Mouse (Mus musculus): ENCODE results near the gene Ssc5d. TPM values are rescaled to one million over a fixed set of nuclear protein-coding genes. Genes with fewer than 3 reads are reported as not detected.

Ssc5d gene
- polyA plus RNA-seq, 1 experiment from 2014 or later: 3.6 TPM

DNA sequence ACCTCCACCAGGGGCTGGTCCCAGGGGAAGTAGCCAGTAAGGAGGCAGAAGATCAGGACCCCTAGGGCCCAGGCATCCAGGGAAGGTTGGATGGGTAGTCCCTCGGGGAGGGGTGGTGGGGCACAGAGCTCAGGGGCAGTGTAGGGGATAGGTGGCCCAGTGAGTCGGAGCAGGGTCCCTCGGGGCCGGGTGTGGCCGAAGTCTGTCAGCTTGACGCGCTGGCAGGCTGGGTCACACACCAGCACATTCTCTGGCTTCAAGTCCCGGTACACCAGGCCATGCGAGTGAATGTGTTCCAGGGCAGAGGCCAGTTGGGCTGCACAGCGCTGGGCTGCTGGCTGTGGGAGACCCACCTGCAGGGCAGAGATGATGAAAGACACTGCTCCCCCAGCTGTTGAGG is 31.8 kb downstream of the Ssc5d start:
- Histone ChIP-seq H3K36me3 (ENCODE audit: control insufficient read depth, insufficient read depth, low read length) (no peaks in the 10 kb centered on the region), H3K27me3 (replicated peaks; ENCODE audit: control insufficient read depth, insufficient read depth, low read length) (no peaks in the 10 kb centered on the region), H3K27ac (ENCODE audit: low read length) (no peak overlapping the region), H3K4me2 (ENCODE audit: low read depth, low read length) (no peak overlapping the region), H3K4me1 (ENCODE audit: control insufficient read depth, insufficient read depth, low read length) (no peaks in the 10 kb centered on the region), H3K4me3 (ENCODE audit: low read length) (no peak overlapping the region), H3K9ac (ENCODE audit: low read depth, low read length) (no peak overlapping the region; the same call in 1 of the 2 replicates), H3K9me3 (ENCODE audit: control insufficient read depth, low read length) (no peaks in the 10 kb centered on the region)
- no peak for ATAC-seq
- WGBS: 85% methylated on average over 10 of the region's 10 CpGs

- Histone ChIP-seq H3K4me2 (ENCODE audit: low read depth, low read length) (no peak overlapping the region), H3K9me3 (ENCODE audit: control insufficient read depth, low read length) (no peaks in the 10 kb centered on the region), H3K4me3 (ENCODE audit: low read length) (no peak overlapping the region), H3K9ac (ENCODE audit: low read depth, low read length) (no peak overlapping the region), H3K4me1 (ENCODE audit: control insufficient read depth, insufficient read depth, low read length) (no peaks in the 10 kb centered on the region), H3K36me3 (ENCODE audit: control insufficient read depth, insufficient read depth, low read length) (no peaks in the 10 kb centered on the region), H3K27ac (ENCODE audit: low read length) (no peak overlapping the region), H3K27me3 (replicated peaks; ENCODE audit: control insufficient read depth, insufficient read depth, low read length) (no peaks in the 10 kb centered on the region)
- ATAC-seq: 0 out of 2 replicates have a peak, but pooled peaks have one; percentile 24
- 72% methylated on average over 5 of the region's 5 CpGs for WGBS
Observed at GRCm38 (mm10) chr7:4963527-4963926, 37.9 kb downstream of the Ssc5d start.

DNA sequence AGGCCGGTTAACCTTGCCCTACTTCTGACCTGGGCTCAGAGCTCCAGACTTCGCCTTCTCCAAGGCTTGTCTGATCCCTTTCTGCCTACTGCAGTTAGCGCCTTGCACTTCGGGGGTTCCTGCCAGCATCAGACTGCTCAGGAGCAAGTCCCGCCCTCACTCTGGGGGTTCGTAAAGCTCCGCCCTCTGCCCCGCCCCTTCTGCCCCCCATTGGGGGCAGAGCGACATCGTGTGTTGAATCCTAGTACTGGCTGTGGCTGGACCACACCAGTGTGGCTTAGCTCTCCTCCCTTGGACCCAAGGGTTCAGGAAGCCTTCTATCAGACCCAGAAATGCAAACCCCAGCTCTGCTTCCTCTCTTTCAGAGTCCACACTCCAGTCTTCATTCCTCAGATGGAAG is 38.7 kb downstream of the Ssc5d start, which contains the start of gene Sbk2:
Gene Sbk2 (minus strand): TSS at position 135 of the 400 bp plus-strand sequence.
- H3K9ac ChIP-seq (ENCODE audit: low read depth, low read length): peak within 1 kb of the TSS; percentile 7; the same call in 1 of the 2 replicates
- peak; percentile 94 for ATAC-seq
- H3K27me3 ChIP-seq (replicated peaks; ENCODE audit: control insufficient read depth, insufficient read depth, low read length): no peaks in the 10 kb centered on the region
- no peaks in the 10 kb centered on the region for H3K9me3 ChIP-seq (ENCODE audit: control insufficient read depth, low read length)
- WGBS: 7% methylated on average over 10 of the region's 10 CpGs
- no peaks in the 10 kb centered on the region for H3K36me3 ChIP-seq (ENCODE audit: control insufficient read depth, insufficient read depth, low read length)
- H3K4me1 ChIP-seq (ENCODE audit: control insufficient read depth, insufficient read depth, low read length): no peaks in the 10 kb centered on the region
- no peak within 1 kb of the TSS for H3K4me3 ChIP-seq (ENCODE audit: low read length)
- no peak within 1 kb of the TSS for H3K27ac ChIP-seq (ENCODE audit: low read length)
- H3K4me2 ChIP-seq (ENCODE audit: low read depth, low read length): peak within 1 kb of the TSS; percentile 40

DNA sequence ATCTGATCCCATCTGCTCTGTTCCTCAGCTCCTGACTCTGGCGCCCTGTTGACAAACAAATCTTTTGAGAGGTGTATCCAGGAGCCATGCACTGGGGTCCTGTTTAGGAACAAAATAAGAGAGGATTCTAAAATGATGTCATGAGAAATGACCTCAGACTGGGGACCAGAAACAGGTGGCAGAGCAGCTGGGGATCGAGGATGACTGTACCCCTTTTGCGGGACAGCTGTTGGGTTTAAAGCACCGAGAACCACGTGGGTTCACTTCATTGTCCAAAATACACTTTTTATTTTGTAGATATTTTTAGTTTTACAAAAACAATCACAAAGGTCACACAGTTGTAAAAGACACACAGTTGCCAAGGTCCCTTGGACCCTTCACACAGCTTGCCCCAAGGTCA is 39.4 kb downstream of the Ssc5d start:
- no peak overlapping the region for H3K9ac ChIP-seq (ENCODE audit: low read depth, low read length)
- H3K27ac ChIP-seq (ENCODE audit: low read length): no peak overlapping the region
- no peak overlapping the region for H3K4me2 ChIP-seq (ENCODE audit: low read depth, low read length)
- no peaks in the 10 kb centered on the region for H3K36me3 ChIP-seq (ENCODE audit: control insufficient read depth, insufficient read depth, low read length)
- H3K9me3 ChIP-seq (ENCODE audit: control insufficient read depth, low read length): no peaks in the 10 kb centered on the region
- no peak overlapping the region for H3K4me3 ChIP-seq (ENCODE audit: low read length)
- no peak for ATAC-seq
- H3K4me1 ChIP-seq (ENCODE audit: control insufficient read depth, insufficient read depth, low read length): no peaks in the 10 kb centered on the region
- no peaks in the 10 kb centered on the region for H3K27me3 ChIP-seq (replicated peaks; ENCODE audit: control insufficient read depth, insufficient read depth, low read length)
- WGBS: 79% methylated on average over 5 of the region's 5 CpGs

GRCm38 (mm10) chr7:4971068-4971467 is 45.5 kb downstream of the Ssc5d start, which contains the start of gene Sbk3:
Gene Sbk3 (minus strand): TSS chr7:4971168.
- no peaks in the 10 kb centered on the region for H3K36me3 ChIP-seq (ENCODE audit: control insufficient read depth, insufficient read depth, low read length)
- H3K4me1 ChIP-seq (ENCODE audit: control insufficient read depth, insufficient read depth, low read length): no peaks in the 10 kb centered on the region
- ATAC-seq: no peak
- H3K27me3 ChIP-seq (replicated peaks; ENCODE audit: control insufficient read depth, insufficient read depth, low read length): no peaks in the 10 kb centered on the region
- no peak within 1 kb of the TSS for H3K4me3 ChIP-seq (ENCODE audit: low read length)
- no peaks in the 10 kb centered on the region for H3K9me3 ChIP-seq (ENCODE audit: control insufficient read depth, low read length)
- no peak within 1 kb of the TSS for H3K4me2 ChIP-seq (ENCODE audit: low read depth, low read length)
- 36% methylated on average over 6 of the region's 6 CpGs for WGBS
- H3K9ac ChIP-seq (ENCODE audit: low read depth, low read length): no peak within 1 kb of the TSS
- no peak within 1 kb of the TSS for H3K27ac ChIP-seq (ENCODE audit: low read length)

- H3K4me1 ChIP-seq (ENCODE audit: control insufficient read depth, insufficient read depth, low read length): no peaks in the 10 kb centered on the region
- H3K27me3 ChIP-seq (replicated peaks; ENCODE audit: control insufficient read depth, insufficient read depth, low read length): no peaks in the 10 kb centered on the region
- no peak overlapping the region for H3K9ac ChIP-seq (ENCODE audit: low read depth, low read length)
- no peak overlapping the region for H3K4me2 ChIP-seq (ENCODE audit: low read depth, low read length)
- H3K27ac ChIP-seq (ENCODE audit: low read length): no peak overlapping the region
- 17% methylated on average over 7 of the region's 7 CpGs for WGBS
- H3K36me3 ChIP-seq (ENCODE audit: control insufficient read depth, insufficient read depth, low read length): no peaks in the 10 kb centered on the region
- no peaks in the 10 kb centered on the region for H3K9me3 ChIP-seq (ENCODE audit: control insufficient read depth, low read length)
- ATAC-seq: no peak
- no peak overlapping the region for H3K4me3 ChIP-seq (ENCODE audit: low read length)
Observed at GRCm38 (mm10) chr7:4971710-4972109, 46.1 kb downstream of the Ssc5d start.

DNA sequence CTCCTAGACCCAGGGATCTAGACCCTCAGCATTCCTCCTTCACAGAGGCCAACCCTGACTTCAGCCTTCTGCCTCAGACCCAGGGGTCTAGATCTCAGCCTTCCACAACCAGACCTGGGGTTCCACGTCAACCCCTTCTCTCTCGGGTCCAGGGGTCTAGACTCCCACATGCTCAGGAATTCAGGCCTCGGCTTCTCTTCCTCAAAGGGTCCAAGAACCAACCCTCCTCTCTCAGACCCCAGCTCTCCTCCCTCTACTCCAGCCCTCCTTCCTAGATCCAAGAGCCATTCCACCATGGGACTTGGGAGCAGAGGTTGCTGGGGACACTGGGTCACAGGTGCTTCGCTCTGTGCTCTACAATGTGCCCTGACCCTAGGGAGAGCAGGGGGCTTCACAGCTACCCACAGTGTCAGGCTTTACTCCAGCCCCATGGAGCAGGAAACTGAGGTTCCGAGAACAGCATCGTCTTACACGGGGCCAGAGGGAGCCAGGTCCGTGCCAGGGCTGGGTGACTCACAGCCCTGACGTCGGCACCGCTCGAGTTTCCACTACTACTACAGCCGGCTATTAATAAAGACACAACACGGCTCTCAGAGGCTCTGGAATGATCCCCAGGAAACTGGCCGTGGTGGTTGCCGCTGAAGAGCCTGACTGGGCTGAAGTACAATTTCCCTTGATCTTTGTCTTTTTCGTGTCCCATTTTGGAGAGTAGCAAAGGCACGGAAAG is 46.9 kb downstream of the Ssc5d start:
- no peaks in the 10 kb centered on the region for H3K9me3 ChIP-seq (ENCODE audit: control insufficient read depth, low read length)
- H3K27ac ChIP-seq (ENCODE audit: low read length): no peak overlapping the region
- H3K4me1 ChIP-seq (ENCODE audit: control insufficient read depth, insufficient read depth, low read length): no peaks in the 10 kb centered on the region
- no peaks in the 10 kb centered on the region for H3K27me3 ChIP-seq (replicated peaks; ENCODE audit: control insufficient read depth, insufficient read depth, low read length)
- no peak overlapping the region for H3K4me3 ChIP-seq (ENCODE audit: low read length)
- H3K4me2 ChIP-seq (ENCODE audit: low read depth, low read length): no peak overlapping the region
- no peak overlapping the region for H3K9ac ChIP-seq (ENCODE audit: low read depth, low read length)
- no peaks in the 10 kb centered on the region for H3K36me3 ChIP-seq (ENCODE audit: control insufficient read depth, insufficient read depth, low read length)
- WGBS: 69% methylated on average over 18 of the region's 18 CpGs
- ATAC-seq: no peak

- Histone ChIP-seq H3K4me3 (ENCODE audit: low read length) (no peak overlapping the region), H3K27ac (ENCODE audit: low read length) (no peak overlapping the region), H3K36me3 (ENCODE audit: control insufficient read depth, insufficient read depth, low read length) (no peaks in the 10 kb centered on the region), H3K9me3 (ENCODE audit: control insufficient read depth, low read length) (no peaks in the 10 kb centered on the region), H3K4me1 (ENCODE audit: control insufficient read depth, insufficient read depth, low read length) (no peaks in the 10 kb centered on the region), H3K27me3 (replicated peaks; ENCODE audit: control insufficient read depth, insufficient read depth, low read length) (no peaks in the 10 kb centered on the region), H3K4me2 (ENCODE audit: low read depth, low read length) (no peak overlapping the region), H3K9ac (ENCODE audit: low read depth, low read length) (no peak overlapping the region)
- WGBS: 47% methylated on average over 4 of the region's 4 CpGs
- ATAC-seq: no peak
Observed at GRCm38 (mm10) chr7:4975455-4975854, 49.9 kb downstream of the Ssc5d start.

GRCm38 (mm10) chr7:4976832-4977231 is 51.2 kb downstream of the Ssc5d start:
- Histone ChIP-seq H3K9ac (ENCODE audit: low read depth, low read length) (no peak overlapping the region), H3K27ac (ENCODE audit: low read length) (no peak overlapping the region), H3K4me1 (ENCODE audit: control insufficient read depth, insufficient read depth, low read length) (no peaks in the 10 kb centered on the region), H3K4me3 (ENCODE audit: low read length) (no peak overlapping the region), H3K9me3 (ENCODE audit: control insufficient read depth, low read length) (no peaks in the 10 kb centered on the region), H3K27me3 (replicated peaks; ENCODE audit: control insufficient read depth, insufficient read depth, low read length) (no peaks in the 10 kb centered on the region), H3K36me3 (ENCODE audit: control insufficient read depth, insufficient read depth, low read length) (no peaks in the 10 kb centered on the region), H3K4me2 (ENCODE audit: low read depth, low read length) (no peak overlapping the region)
- ATAC-seq: no peak
- 89% methylated on average over 7 of the region's 7 CpGs for WGBS

GRCm38 (mm10) chr7:4988250-4988649 is 62.7 kb downstream of the Ssc5d start:
- Histone ChIP-seq H3K4me1 (ENCODE audit: control insufficient read depth, insufficient read depth, low read length) (no peaks in the 10 kb centered on the region), H3K27ac (ENCODE audit: low read length) (no peak overlapping the region), H3K27me3 (replicated peaks; ENCODE audit: control insufficient read depth, insufficient read depth, low read length) (no peaks in the 10 kb centered on the region), H3K9me3 (ENCODE audit: control insufficient read depth, low read length) (peaks cover under 1% of the 10 kb centered on the region; the same call in 1 of the 2 replicates), H3K4me3 (ENCODE audit: low read length) (no peak overlapping the region), H3K9ac (ENCODE audit: low read depth, low read length) (no peak overlapping the region), H3K4me2 (ENCODE audit: low read depth, low read length) (no peak overlapping the region), H3K36me3 (ENCODE audit: control insufficient read depth, insufficient read depth, low read length) (peaks cover 11% of the 10 kb centered on the region)
- 53% methylated on average over 2 of the region's 2 CpGs for WGBS
- ATAC-seq: no peak
